Mouse (Mus musculus) cerebellum, adult 2 months (tissue): Measurements from ENCODE around the gene Dlg4. TPM values are rescaled to one million over a fixed set of nuclear protein-coding genes. Genes with fewer than 3 reads are reported as not detected.

Experiments
- DNase-seq, 2 experiments: peaks; one replicate each; pipeline ENCODE4 v3.0.0; 2021
- H3K27ac ChIP-seq: fragments of 200-500 bp; 2 replicates; pipeline ENCODE4 v1.5.1; 2012; ENCODE audit warnings: low read length, control low read depth, inconsistent platforms; ENCODE audit not compliant: insufficient read depth
- H3K27me3 ChIP-seq: fragments of 200-500 bp; 2 replicates; pipeline ENCODE4 v1.6.1; 2012; ENCODE audit warnings: inconsistent platforms, mild to moderate bottlenecking, low read length, moderate library complexity; ENCODE audit not compliant: control insufficient read depth, insufficient read depth
- H3K4me1 ChIP-seq: fragments of 200-500 bp; 2 replicates; pipeline ENCODE4 v1.6.1; 2011; ENCODE audit warnings: low read length; ENCODE audit not compliant: control insufficient read depth, insufficient read depth
- H3K4me3 ChIP-seq: fragments of 200-500 bp; replicated peaks from 2 replicates; pipeline ENCODE3; 2011; ENCODE audit warnings: mild to moderate bottlenecking, low read depth, low read length, control low read depth; ENCODE audit not compliant: insufficient read depth
- CTCF ChIP-seq: fragments of 200-500 bp; IDR thresholded peaks from 2 replicates; pipeline ENCODE4 v1.5.1; 2011; ENCODE audit warnings: low read depth, mild to moderate bottlenecking, control low read depth, low read length, moderate library complexity, borderline replicate concordance; ENCODE audit not compliant: insufficient read depth
- POLR2A ChIP-seq: fragments of 200-500 bp; IDR thresholded peaks from 2 replicates; pipeline ENCODE4 v1.6.1; 2011; ENCODE audit warnings: low read length, control low read depth, borderline replicate concordance; ENCODE audit not compliant: insufficient read depth
- WGBS: fragments of 180-500 bp; shearing (Covaris S2); methylation state at CpG from one replicate; pipeline ENCODE4 v1.1.7; 2018; 5-methylcytosine and 5-hydroxymethylcytosine counted together
- polyA plus RNA-seq: library from polyadenylated mRNA; depleted of rRNA; stranded (reverse); fragments of >200 nt; gene quantifications from 2 replicates; pipeline ENCODE4 v1.2.3, GENCODE M21; 2012; rRNA removed

Dlg4 gene
- polyA plus RNA-seq, 1 experiment: 352 TPM

DNA sequence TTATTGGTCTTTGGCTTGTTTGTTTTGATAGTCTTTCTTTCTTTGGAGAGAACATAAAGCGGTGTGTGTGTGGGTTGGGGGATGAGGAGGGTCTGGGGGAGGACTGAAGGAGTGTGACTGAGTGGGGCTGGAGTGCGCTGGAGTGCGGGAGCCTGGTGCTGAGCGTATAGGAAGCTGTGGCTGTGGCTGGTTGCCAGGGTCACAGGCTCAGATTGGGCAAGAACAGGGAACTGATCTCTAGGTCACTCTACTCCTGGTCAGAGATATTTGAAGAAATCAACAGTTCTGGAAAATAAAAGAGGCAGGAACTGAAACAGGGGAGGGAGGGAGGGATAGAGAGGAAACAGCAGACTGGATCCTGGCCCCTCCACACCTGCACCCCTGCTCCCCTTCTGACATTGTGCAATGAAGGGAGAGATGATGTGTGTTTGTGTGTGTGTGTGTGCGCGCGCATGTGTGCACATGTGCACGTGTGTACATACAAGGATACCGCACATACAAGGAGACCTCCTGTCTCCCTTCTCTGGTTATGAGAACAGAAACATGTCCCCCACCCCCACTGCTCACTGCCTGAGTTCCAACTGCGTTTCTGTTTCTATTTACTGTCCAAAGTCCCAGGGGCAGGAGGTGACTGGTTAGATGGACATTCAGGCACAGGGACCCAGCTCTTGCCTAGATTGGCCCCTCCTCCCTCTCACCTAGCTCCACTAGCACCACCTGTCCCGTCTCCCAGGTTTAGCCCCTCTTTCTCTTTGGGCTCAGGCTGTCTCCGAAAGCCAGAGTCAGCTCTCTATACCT, 75.4 kb downstream of the Dlg4 start, which contains the start of gene Asgr2:
Gene Asgr2 (plus strand): TSS at position 659 of the 798 bp plus-strand sequence.
- 70% methylated on average over 12 of the region's 12 CpGs for WGBS
- Histone ChIP-seq H3K4me1 (no peaks in the 10 kb centered on the region), H3K4me3 (no peak within 1 kb of the TSS), H3K27ac (no peak within 1 kb of the TSS), H3K27me3 (no peaks in the 10 kb centered on the region; the same call in 1 of the 2 replicates)
- no peak for TF ChIP-seq POLR2A
- TF ChIP-seq CTCF: no peak
- no peak for DNase-seq

Other genes with a start within 250 kb of the Dlg4 start
- gene Chrnb1, start 221.0 kb upstream of the Dlg4 start, polyA plus RNA-seq: 1.6 and 2.9 TPM in 2 replicates
- 47.0 and 49.4 TPM in 2 replicates for gene Fgf11, start 215.1 kb upstream of the Dlg4 start, polyA plus RNA-seq
- gene Tmem102, start 211.3 kb upstream of the Dlg4 start, polyA plus RNA-seq: 0.28 and 0.36 TPM in 2 replicates
- gene Gm39566, start 201.6 kb upstream of the Dlg4 start, polyA plus RNA-seq: not detected in 2 replicates
- gene Spem2, start 198.5 kb upstream of the Dlg4 start, polyA plus RNA-seq: not detected in 2 replicates
- 1.4 TPM in 2 replicates for gene Spem1, start 194.8 kb upstream of the Dlg4 start, polyA plus RNA-seq
- gene Nlgn2, start 179.2 kb upstream of the Dlg4 start, polyA plus RNA-seq: 116 and 122 TPM in 2 replicates
- gene Tmem256, start 178.4 kb upstream of the Dlg4 start, polyA plus RNA-seq: 200 and 210 TPM in 2 replicates
- 34.2 and 36.9 TPM in 2 replicates for gene Plscr3, start 170.6 kb upstream of the Dlg4 start, polyA plus RNA-seq
- gene Tnk1, start 158.2 kb upstream of the Dlg4 start, polyA plus RNA-seq: 0.21 and 0.39 TPM in 2 replicates
- gene Tmem95, start 138.9 kb upstream of the Dlg4 start, polyA plus RNA-seq: not detected in 2 replicates
- gene Kctd11, start 135.5 kb upstream of the Dlg4 start, polyA plus RNA-seq: 1.9 and 2.2 TPM in 2 replicates
- 0.18 and 0.24 TPM in 2 replicates for gene Acap1, start 121.4 kb upstream of the Dlg4 start, polyA plus RNA-seq
- gene 2810408A11Rik, start 116.0 kb upstream of the Dlg4 start, polyA plus RNA-seq: 0.36 and 0.43 TPM in 2 replicates
- gene Neurl4, start 115.9 kb upstream of the Dlg4 start, polyA plus RNA-seq: 119 and 128 TPM in 2 replicates
- 78.9 and 87.5 TPM in 2 replicates for gene Gps2, start 103.1 kb upstream of the Dlg4 start, polyA plus RNA-seq
- 514 and 533 TPM in 2 replicates for gene Eif5a, start 95.0 kb upstream of the Dlg4 start, polyA plus RNA-seq
- 16.5 and 16.8 TPM in 2 replicates for gene Ybx2, start 81.1 kb upstream of the Dlg4 start, polyA plus RNA-seq
- 5.9 and 7.2 TPM in 2 replicates for gene Slc2a4, start 68.8 kb upstream of the Dlg4 start, polyA plus RNA-seq
- 0.33 TPM in 1 of 2 replicates, not detected in the other for gene Cldn7, start 52.2 kb upstream of the Dlg4 start, polyA plus RNA-seq
- 93.9 and 108 TPM in 2 replicates for gene Ctdnep1, start 35.8 kb upstream of the Dlg4 start, polyA plus RNA-seq
- 106 and 109 TPM in 2 replicates for gene Elp5, start 34.4 kb upstream of the Dlg4 start, polyA plus RNA-seq
- gene Gabarap, start 25.8 kb upstream of the Dlg4 start, polyA plus RNA-seq: 344 and 366 TPM in 2 replicates
- gene Phf23, start 21.2 kb upstream of the Dlg4 start, polyA plus RNA-seq: 41.8 and 44.4 TPM in 2 replicates
- 27.2 and 28.9 TPM in 2 replicates for gene Dvl2, start 16.3 kb upstream of the Dlg4 start, polyA plus RNA-seq
- gene Acadvl, start 1.5 kb upstream of the Dlg4 start, polyA plus RNA-seq: 104 and 112 TPM in 2 replicates
- 13.8 and 17.1 TPM in 2 replicates for gene Asgr1, start 37.1 kb downstream of the Dlg4 start, polyA plus RNA-seq
- gene Asgr2, start 75.7 kb downstream of the Dlg4 start, polyA plus RNA-seq: 0.11 and 0.17 TPM in 2 replicates
- 2.4 and 2.5 TPM in 2 replicates for gene Mgl2, start 113.4 kb downstream of the Dlg4 start, polyA plus RNA-seq
- 1.2 and 1.4 TPM in 2 replicates for gene Clec10a, start 139.3 kb downstream of the Dlg4 start, polyA plus RNA-seq
- gene Slc16a11, start 195.8 kb downstream of the Dlg4 start, polyA plus RNA-seq: 209 and 244 TPM in 2 replicates
- 8.8 and 11.3 TPM in 2 replicates for gene Slc16a13, start 204.1 kb downstream of the Dlg4 start, polyA plus RNA-seq
- gene Bcl6b, start 212.9 kb downstream of the Dlg4 start, polyA plus RNA-seq: 1.1 and 1.4 TPM in 2 replicates
- gene 0610010K14Rik, start 221.0 kb downstream of the Dlg4 start, polyA plus RNA-seq: 94.0 and 96.5 TPM in 2 replicates
- 9.7 and 10.3 TPM in 2 replicates for gene Gm21988, start 222.9 kb downstream of the Dlg4 start, polyA plus RNA-seq
- 359 TPM in 2 replicates for gene Rnasek, start 222.9 kb downstream of the Dlg4 start, polyA plus RNA-seq
- 1.1 and 1.2 TPM in 2 replicates for gene Alox12, start 238.4 kb downstream of the Dlg4 start, polyA plus RNA-seq